Mouse (Mus musculus) Patski (cell line): ENCODE results near the gene Fam126a. TPM values are rescaled to one million over a fixed set of nuclear protein-coding genes. Genes with fewer than 3 reads are reported as not detected.

Experiments
- ATAC-seq: fragments of 100-300 bp; one replicate; pipeline ENCODE4 v1.8.0; 2021
- CTCF ChIA-PET: fragments of 350-600 bp; sonication (Branson Sonifier 250); formaldehyde crosslinking; loops from one replicate; lab custom pipeline; 2022; ENCODE audit warnings: inconsistent platforms; lab: Charles Lee
- POLR2A ChIA-PET: fragments of 350-600 bp; sonication (Branson Sonifier 250); formaldehyde crosslinking; loops from one replicate; lab custom pipeline; 2022; ENCODE audit warnings: antibody characterized with exemption, inconsistent platforms; lab: Charles Lee
- DNase-seq: peaks from one replicate; pipeline ENCODE4 v3.0.0-alpha.2; 2011; ENCODE audit warnings: low read depth, low spot score
- H3K27me3 ChIP-seq: fragments of 371-371 bp; one replicate; pipeline ENCODE4 v1.5.1; 2021
- CTCF ChIP-seq: fragments of 100-300 bp; IDR thresholded peaks from one replicate; pipeline ENCODE4 v1.5.1; 2021
- in situ Hi-C: fragments of 300-500 bp; cut with MboI; formaldehyde crosslinking; loops from 3 replicates; pipeline ENCODE4 v1.11.1; 2018; ENCODE audit warnings: low pct_unique_long_range_greater_than_20kb, mixed read lengths
- polyA plus RNA-seq: library from polyadenylated mRNA; unstranded; gene quantifications from one replicate; pipeline ENCODE4 v1.2.3, GENCODE M21; 2021

The Fam126a gene
- polyA plus RNA-seq, 1 experiment from 2014 or later = 29.9 TPM

DNA sequence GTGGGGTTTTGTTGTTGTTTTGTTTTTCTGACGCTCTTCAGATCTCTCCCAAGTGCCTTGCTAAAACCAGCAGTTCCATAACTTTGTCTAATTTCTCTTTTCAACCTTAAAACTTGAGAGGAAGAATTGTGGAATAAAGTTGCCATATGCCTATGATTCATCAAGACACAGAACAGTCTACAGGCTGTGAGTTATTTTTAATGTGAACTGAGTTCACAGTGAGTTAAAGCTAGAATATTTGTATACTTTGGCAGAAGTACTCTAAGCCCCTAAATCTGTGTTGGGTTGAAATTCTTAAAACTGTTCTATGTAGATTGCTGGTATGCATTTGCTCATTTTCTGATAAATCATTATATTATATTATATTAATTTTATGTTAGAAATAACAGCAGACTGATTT is 118.9 kb downstream of the Fam126a start:
- ATAC-seq (no peak), DNase-seq (no peak)
- ChIA-PET CTCF (interaction anchor here (1.3 kb wide), 1 partner anchor 11 kb away, joined by 4 read pairs; no protein-coding TSS in a partner anchor), POLR2A (no interaction called here)
- no peaks in the 10 kb centered on the region for H3K27me3 ChIP-seq
- in situ Hi-C loops = no loop called here
- no peak for TF ChIP-seq CTCF

- no peak for TF ChIP-seq CTCF
- DNase-seq = no peak
- no peaks in the 10 kb centered on the region for H3K27me3 ChIP-seq
- in situ Hi-C loops = no loop called here
- ChIA-PET POLR2A (no interaction called here), CTCF (no interaction called here)
- no peak for ATAC-seq
These were observed 121.2 kb downstream of the Fam126a start for GRCm38 (mm10) chr5:23909256-23909655.

- in situ Hi-C loops = no loop called here
- no peak for ATAC-seq
- CTCF ChIA-PET = no interaction called here
- no peak for TF ChIP-seq CTCF
- no peak for DNase-seq
- H3K27me3 ChIP-seq = no peaks in the 10 kb centered on the region
- POLR2A ChIA-PET = no interaction called here
These were observed 121.9 kb downstream of the Fam126a start for GRCm38 (mm10) chr5:23908486-23909090.

GRCm38 (mm10) chr5:23902221-23902620 is 128.3 kb downstream of the Fam126a start:
- CTCF ChIA-PET = no interaction called here
- in situ Hi-C loops = no loop called here
- ATAC-seq = no peak
- no peak for TF ChIP-seq CTCF
- H3K27me3 ChIP-seq = no peaks in the 10 kb centered on the region
- DNase-seq = no peak
- POLR2A ChIA-PET = interaction anchor here (0.6 kb wide), 1 partner anchor 12 kb away, joined by 3 read pairs; no protein-coding TSS in a partner anchor

- in situ Hi-C loops = no loop called here
- ChIA-PET POLR2A (no interaction called here), CTCF (interaction anchor here (1.0 to 1.2 kb wide), 3 partner anchors 9 to 25 kb away, joined by 3 to 4 read pairs (median 3); no protein-coding TSS in a partner anchor)
- no peak for DNase-seq
- TF ChIP-seq CTCF = no peak
- no peaks in the 10 kb centered on the region for H3K27me3 ChIP-seq
- ATAC-seq = no peak
These were observed 130.3 kb downstream of the Fam126a start for GRCm38 (mm10) chr5:23900190-23900589.

DNA sequence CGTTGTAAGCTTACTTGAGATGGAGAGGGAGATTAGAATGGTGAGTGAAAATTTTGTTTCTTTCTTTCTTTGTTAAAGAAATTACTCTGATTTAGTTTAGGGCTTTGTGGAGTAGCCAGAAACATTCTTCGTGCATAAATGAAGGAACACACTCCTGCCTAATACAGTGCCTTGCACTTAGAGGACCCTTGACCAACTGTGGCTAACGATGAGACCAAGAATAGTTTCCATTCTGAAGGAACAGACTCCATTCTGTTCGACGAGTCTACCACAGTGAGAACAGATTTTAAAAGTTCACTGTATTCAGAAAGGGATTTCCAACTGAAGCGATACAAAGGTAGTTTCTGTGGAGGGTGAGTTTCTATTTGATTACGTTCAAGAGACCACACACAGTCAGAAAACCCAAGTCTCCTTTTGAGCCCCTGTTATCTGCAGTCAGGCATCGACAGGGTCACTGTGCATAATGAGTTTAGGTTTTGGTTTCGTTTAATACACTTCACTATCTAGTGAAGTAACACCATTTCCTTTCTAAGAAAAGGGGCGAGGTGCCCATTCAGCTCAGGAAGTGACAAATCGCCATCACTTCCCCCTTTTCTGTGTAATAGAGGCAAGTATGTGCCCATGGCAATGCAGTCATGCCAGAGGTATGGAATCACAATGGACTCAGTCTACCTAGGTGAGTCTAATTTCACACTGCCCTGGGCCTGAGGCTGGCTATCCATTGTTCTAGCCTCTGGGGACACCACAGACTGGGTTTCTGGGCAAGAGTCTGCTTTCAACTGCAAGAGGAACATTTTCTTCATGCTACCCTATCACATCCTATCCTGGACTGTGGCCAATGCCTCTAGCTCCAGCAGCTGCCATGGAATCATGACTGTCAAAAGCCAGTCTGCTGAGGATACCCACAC is 136.4 kb downstream of the Fam126a start:
- in situ Hi-C loops = no loop called here
- ATAC-seq = no peak
- no peaks in the 10 kb centered on the region for H3K27me3 ChIP-seq
- DNase-seq = no peak
- no peak for TF ChIP-seq CTCF
- POLR2A ChIA-PET = no interaction called here
- CTCF ChIA-PET = no interaction called here

- POLR2A ChIA-PET = no interaction called here
- no peak for ATAC-seq
- in situ Hi-C loops = no loop called here
- no peak for TF ChIP-seq CTCF
- DNase-seq = no peak
- no peaks in the 10 kb centered on the region for H3K27me3 ChIP-seq
- CTCF ChIA-PET = interaction anchor here (1.3 kb wide), 1 partner anchor 11 kb away, joined by 3 read pairs; no protein-coding TSS in a partner anchor
These were observed 137.2 kb downstream of the Fam126a start for GRCm38 (mm10) chr5:23893156-23893863.

DNA sequence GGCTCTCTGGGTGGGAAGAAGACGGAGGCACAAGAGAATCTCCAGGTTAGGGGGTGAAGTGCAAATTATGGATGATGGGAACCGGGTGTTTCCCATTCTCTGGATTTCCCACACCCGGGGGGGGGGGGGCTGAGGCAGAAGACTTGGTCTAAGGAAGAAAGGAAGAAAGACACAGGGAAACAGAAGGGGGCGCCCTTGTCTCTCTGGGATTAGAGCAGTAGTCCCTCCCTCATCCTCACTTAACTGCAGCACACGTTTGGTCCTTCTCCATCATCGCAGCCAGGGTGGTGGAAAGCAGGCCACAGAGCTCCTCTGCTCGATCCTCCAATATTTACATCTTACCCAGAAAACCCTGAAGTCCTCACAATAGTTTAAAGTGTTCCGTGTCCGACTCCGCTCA is 139.8 kb downstream of the Fam126a start:
- in situ Hi-C loops = no loop called here
- ATAC-seq (no peak), DNase-seq (no peak)
- CTCF ChIA-PET = interaction anchor here (1.2 to 1.4 kb wide), 4 partner anchors 8 to 164 kb away, joined by 3 to 4 read pairs (median 3); no protein-coding TSS in a partner anchor
- POLR2A ChIA-PET = no interaction called here
- peak; percentile 52 for TF ChIP-seq CTCF
- no peaks in the 10 kb centered on the region for H3K27me3 ChIP-seq

GRCm38 (mm10) chr5:23889461-23889860 is 141.0 kb downstream of the Fam126a start:
- in situ Hi-C loops = no loop called here
- CTCF ChIA-PET = no interaction called here

GRCm38 (mm10) chr5:23887111-23887510 is 143.4 kb downstream of the Fam126a start:
- ChIA-PET CTCF (no interaction called here), POLR2A (no interaction called here)
- in situ Hi-C loops = no loop called here
- H3K27me3 ChIP-seq = no peaks in the 10 kb centered on the region
- no peak for TF ChIP-seq CTCF
- DNase-seq = no peak
- ATAC-seq = no peak

More at GRCm38 (mm10) chr5:23889461-23889860, 141.0 kb downstream of the Fam126a start:
- TF ChIP-seq CTCF = no peak
- no peaks in the 10 kb centered on the region for H3K27me3 ChIP-seq
- no peak for DNase-seq
- no peak for ATAC-seq
- POLR2A ChIA-PET = no interaction called here
